Mouse (Mus musculus) adrenal gland, postnatal 36 days (tissue): ENCODE measurements around the gene Sept9. TPM values are rescaled to one million over a fixed set of nuclear protein-coding genes. Genes with fewer than 3 reads are reported as not detected.
A peak's percentile ranks its signal among the peaks of the same experiment; 100 is the strongest.

ENCODE experiments used
- DNase-seq, 2 experiments: peaks; one replicate each; pipeline ENCODE4 v3.0.0; 2021; ENCODE audit warnings: mixed read lengths in 1 of 2
- total RNA-seq, 2 experiments: library from RNA; stranded (reverse); gene quantifications; 2 replicates each; pipeline ENCODE4 v1.2.3; 2021

Sept9 gene
- total RNA-seq, 2 experiments from 2014 or later, result 117 to 134 TPM

GRCm38 (mm10) chr11:117372537-117372936 is 173.1 kb downstream of the Sept9 start:
- no peak for DNase-seq

GRCm38 (mm10) chr11:117373195-117373594 is 173.7 kb downstream of the Sept9 start:
- DNase-seq, result no peak

- DNase-seq, result no peak
Measured at GRCm38 (mm10) chr11:117373870-117374269, 174.4 kb downstream of the Sept9 start.

- DNase-seq, result no peak
Measured at GRCm38 (mm10) chr11:117374288-117374687, 174.8 kb downstream of the Sept9 start.

- no peak for DNase-seq
Measured at GRCm38 (mm10) chr11:117379774-117380173, 180.3 kb downstream of the Sept9 start.

- DNase-seq, result no peak
Measured at GRCm38 (mm10) chr11:117384235-117384634, 184.8 kb downstream of the Sept9 start.

GRCm38 (mm10) chr11:117384897-117385296 is 185.4 kb downstream of the Sept9 start:
- peak; percentile 91 to 93 for DNase-seq

- DNase-seq, result no peak
Measured at GRCm38 (mm10) chr11:117385331-117386103, 186.1 kb downstream of the Sept9 start.

GRCm38 (mm10) chr11:117387241-117387640 is 187.8 kb downstream of the Sept9 start:
- DNase-seq, result no peak

- peak; percentile 90 to 91 for DNase-seq
Measured at GRCm38 (mm10) chr11:117390001-117390402, 190.5 kb downstream of the Sept9 start.

GRCm38 (mm10) chr11:117390774-117391534 is 191.5 kb downstream of the Sept9 start:
- no peak for DNase-seq

- no peak for DNase-seq
Measured at GRCm38 (mm10) chr11:117392251-117392650, 192.8 kb downstream of the Sept9 start.

GRCm38 (mm10) chr11:117393715-117394114 is 194.3 kb downstream of the Sept9 start:
- DNase-seq, result no peak

- peak; percentile 31 to 58 for DNase-seq
Measured at GRCm38 (mm10) chr11:117394230-117395137, 195.0 kb downstream of the Sept9 start.

- no peak for DNase-seq
Measured at GRCm38 (mm10) chr11:117395228-117395627, 195.8 kb downstream of the Sept9 start.

- no peak for DNase-seq
Measured at GRCm38 (mm10) chr11:117396929-117397328, 197.5 kb downstream of the Sept9 start.

GRCm38 (mm10) chr11:117397755-117398154 is 198.3 kb downstream of the Sept9 start:
- no peak for DNase-seq

- no peak for DNase-seq
Measured at GRCm38 (mm10) chr11:117398191-117398590, 198.7 kb downstream of the Sept9 start.

- no peak for DNase-seq
Measured at GRCm38 (mm10) chr11:117401583-117402367, 202.3 kb downstream of the Sept9 start.

- no peak for DNase-seq
Measured at GRCm38 (mm10) chr11:117402550-117402949, 203.1 kb downstream of the Sept9 start.

GRCm38 (mm10) chr11:117403073-117403472 is 203.6 kb downstream of the Sept9 start:
- DNase-seq, result no peak
